In genomic region chr2:152911031-152911430, GRCm38 (mm10) we compare ENCODE assay signal across 26 mouse cellular contexts. TPM values are rescaled to one million over a fixed set of nuclear protein-coding genes. Genes with fewer than 3 reads are reported as not detected.
A peak's percentile ranks its signal among the peaks of the same experiment; 100 is the strongest.
DNase-seq lines count a peak whose midpoint lies in the region; ATAC-seq lines count a peak whose summit lies in the region.
"Had no signal": no experiment of that assay in that cellular context is flagged by ENCODE, and none has a peak within 500 bp of the region (broad histone marks: within the 10 kb centered on the region; RNA-seq: fewer than 3 reads in every experiment).

Gene Mylk2 (plus strand): TSS chr2:152911352.

- H3K9ac ChIP-seq in neural tube, embryonic 12.5 days, result 0 out of 2 replicates have a peak within 1 kb of the TSS, but pooled peaks have one; percentile 1
- H3K9ac ChIP-seq: embryonic facial prominence, embryonic 15.5 days; hindbrain, embryonic 13.5 days; intestine, embryonic 15.5 days; liver, embryonic 15.5 days had no signal

- 23% methylated on average over 12 of the region's 12 CpGs for WGBS in neural tube, embryonic 12.5 days
- 28% methylated on average over 12 of the region's 12 CpGs for WGBS in midbrain, embryonic 10.5 days

- H3K4me2 ChIP-seq in neural tube, embryonic 12.5 days (replicated peaks), result no peak within 1 kb of the TSS
- H3K4me2 ChIP-seq: embryonic facial prominence, embryonic 15.5 days; hindbrain, embryonic 13.5 days; intestine, embryonic 15.5 days; liver, embryonic 15.5 days had no signal

- DNase-seq in cerebellum, postnatal 10 days, result peak; percentile 82 to 87
- no peak for DNase-seq in cerebellum, adult 9-10 months
- DNase-seq in neural tube, embryonic 10.5 days (ENCODE audit: extremely low spot score, low spot score), result no peak
- no peak for DNase-seq in midbrain, embryonic 10.5 days (ENCODE audit: low spot score)
- no peak for DNase-seq in frontal cortex, postnatal 36 days (ENCODE audit: low spot score in 2 of 2)
- DNase-seq: adrenal gland, postnatal 36 days; heart, adult 2 months; right cerebral cortex, postnatal 25 days; thymus, postnatal 25 days had no signal

- H3K4me3 ChIP-seq in neural tube, embryonic 12.5 days, result no peak within 1 kb of the TSS
- no peak within 1 kb of the TSS for H3K4me3 ChIP-seq in midbrain, embryonic 10.5 days
- H3K4me3 ChIP-seq: embryonic facial prominence, embryonic 15.5 days; forebrain, embryonic 10.5 days; heart, adult 2 months; hindbrain, embryonic 13.5 days; intestine, embryonic 15.5 days; layer of hippocampus, adult 2 months; liver, embryonic 15.5 days had no signal

- no peak for ATAC-seq in neural tube, embryonic 12.5 days (ENCODE audit: low FRiP score, low read depth)
- peak; percentile 26; the same call in 1 of the 2 replicates for ATAC-seq in granulocyte monocyte progenitor cell, adult 5-6 weeks (replicated peaks; ENCODE audit: poor library complexity, severe bottlenecking)
- ATAC-seq: activated CD4-positive, CD25-positive, alpha-beta regulatory T cell, adult 4 months; intestine, embryonic 15.5 days; lung, postnatal 0 days; midbrain, embryonic 16.5 days; Patski had no signal

- H3K4me1 ChIP-seq in neural tube, embryonic 12.5 days, result 0 out of 2 replicates have a peak, but pooled peaks cover 5% of the 10 kb centered on the region
- H3K4me1 ChIP-seq in midbrain, embryonic 10.5 days, result peaks cover 28% of the 10 kb centered on the region

- peaks cover 34% of the 10 kb centered on the region for H3K27me3 ChIP-seq in neural tube, embryonic 12.5 days (replicated peaks)
- H3K27me3 ChIP-seq in midbrain, embryonic 10.5 days (ENCODE audit: low read depth, poor library complexity, severe bottlenecking), result peaks cover 55% of the 10 kb centered on the region
- H3K27me3 ChIP-seq: Patski had no signal

- no peaks in the 10 kb centered on the region for H3K36me3 ChIP-seq in neural tube, embryonic 12.5 days
- no peaks in the 10 kb centered on the region for H3K36me3 ChIP-seq in midbrain, embryonic 10.5 days
- H3K36me3 ChIP-seq: embryonic facial prominence, embryonic 15.5 days; forebrain, embryonic 10.5 days; hindbrain, embryonic 13.5 days; intestine, embryonic 15.5 days; liver, embryonic 15.5 days had no signal

- no peak within 1 kb of the TSS for H3K27ac ChIP-seq in neural tube, embryonic 12.5 days
- no peak within 1 kb of the TSS for H3K27ac ChIP-seq in midbrain, embryonic 10.5 days (replicated peaks)
- H3K27ac ChIP-seq: embryonic facial prominence, embryonic 15.5 days; forebrain, embryonic 10.5 days; heart, adult 2 months; hindbrain, embryonic 13.5 days; intestine, embryonic 15.5 days; layer of hippocampus, adult 2 months; liver, embryonic 15.5 days had no signal

- no peaks in the 10 kb centered on the region for H3K9me3 ChIP-seq in neural tube, embryonic 12.5 days
- no peaks in the 10 kb centered on the region for H3K9me3 ChIP-seq in midbrain, embryonic 10.5 days (replicated peaks)
- H3K9me3 ChIP-seq: embryonic facial prominence, embryonic 15.5 days; forebrain, embryonic 10.5 days; hindbrain, embryonic 13.5 days; intestine, embryonic 15.5 days; liver, embryonic 15.5 days had no signal

RNA-seq across cellular contexts. Expression of gene Mylk2, which starts in this region (rescaled TPM):
- polyA plus RNA-seq in neural tube, embryonic 12.5 days (2016; fragmentation: Nextera tagmentation; extraction: Ambion mirVana), result not detected in 2 replicates
- not detected in 2 replicates for total RNA-seq in granulocyte monocyte progenitor cell, adult 5-6 weeks (2014; fragmentation: Nextera tagmentation)
- not detected in 2 replicates for total RNA-seq in granulocyte monocyte progenitor cell, adult 5-6 weeks (2017)
- 0.06 and 0.07 TPM in 2 replicates for polyA plus RNA-seq in midbrain, embryonic 10.5 days (2016; fragmentation: Nextera tagmentation; extraction: Ambion mirVana)
- total RNA-seq: adrenal gland, postnatal 36 days; layer of hippocampus, adult 2 months; megakaryocyte progenitor cell, adult 5-6 weeks had no signal
- polyA plus RNA-seq: activated CD4-positive, CD25-positive, alpha-beta regulatory T cell, adult 4 months; hindbrain, embryonic 13.5 days; kidney, embryonic 14.5 days; limb, embryonic 11.5 days; neural tube, embryonic 11.5 days; testis, adult 2 months had no signal

Comparison
In these comparisons a context has a peak if more than half of its experiments do, and no peak if none do; other contexts are left out.
1. DNase-seq: peak in cerebellum, postnatal 10 days (2 of 2); none in cerebellum, adult 9-10 months (single experiment), neural tube, embryonic 10.5 days (single experiment), midbrain, embryonic 10.5 days (single experiment) and frontal cortex, postnatal 36 days (0 of 2).
2. Peak in ATAC-seq in granulocyte monocyte progenitor cell, adult 5-6 weeks; RNA of the gene not detected or under 1 TPM.